20 mouse cellular contexts compared by ENCODE assay signal in the genomic region with DNA sequence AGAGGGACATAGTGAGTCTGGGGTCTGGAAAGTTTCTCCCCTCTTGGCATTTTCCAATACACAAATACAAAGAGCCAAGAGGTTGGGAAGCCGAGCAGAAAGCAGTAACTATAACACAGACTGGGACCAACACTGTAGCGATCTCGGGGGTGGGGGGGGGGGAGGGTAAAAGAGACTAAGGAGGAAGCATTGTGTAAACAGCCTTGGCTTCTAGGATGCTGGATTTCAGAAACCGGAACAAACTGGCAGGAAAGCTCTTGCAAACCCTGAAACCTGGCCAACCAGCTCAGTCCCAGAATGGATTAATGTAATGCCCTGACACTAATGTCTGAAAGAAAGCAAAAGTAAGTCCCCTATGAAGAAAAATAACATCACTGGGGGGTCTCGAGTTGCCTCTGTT. TPM values are rescaled to one million over a fixed set of nuclear protein-coding genes. Genes with fewer than 3 reads are reported as not detected.
A peak's percentile ranks its signal among the peaks of the same experiment; 100 is the strongest.
DNase-seq lines count a peak whose midpoint lies in the region; ATAC-seq and TF ChIP-seq lines count a peak whose summit lies in the region.
"Had no signal": no experiment of that assay in that cellular context is flagged by ENCODE, and none has a peak within 500 bp of the region (broad histone marks: within the 10 kb centered on the region; RNA-seq: fewer than 3 reads in every experiment).

No protein-coding gene starts in this region.

- TF ChIP-seq POLR2A in lung, adult 2 months (IDR thresholded peaks at IDR 0.05; ENCODE audit: borderline replicate concordance, extremely low read depth, low read depth, low read length): no peak

- ATAC-seq in embryonic facial prominence, embryonic 13.5 days (ENCODE audit: insufficient number of reproducible peaks, insufficient read depth, low FRiP score, low TSS enrichment, low read depth): 0 out of 2 replicates have a peak, but pooled peaks have one; percentile 52
- ATAC-seq: activated CD4-positive, CD25-positive, alpha-beta regulatory T cell, adult 4 months; intestine, postnatal 0 days had no signal

- TF ChIP-seq CTCF in lung, adult 2 months (IDR thresholded peaks at IDR 0.05; ENCODE audit: insufficient read depth, low read length): no peak

- DNase-seq in embryonic facial prominence, embryonic 10.5 days (ENCODE audit: low spot score): no peak
- DNase-seq in lung, adult 18-20 months: peak; percentile 12 to 29
- DNase-seq in lung, adult 2 months: no peak
- DNase-seq in kidney, postnatal 36 days: peak; percentile 30 to 39
- DNase-seq in lung, postnatal 36 days: peak; percentile 60
- DNase-seq in spleen, postnatal 36 days (ENCODE audit: low spot score in 2 of 2): no peak
- DNase-seq in spleen, adult 12 weeks (ENCODE audit: low spot score): no peak
- DNase-seq: cerebellum, adult 2 months; gastrocnemius, postnatal 25 days; right cerebral cortex, postnatal 25 days; thymus, postnatal 36 days had no signal

- H3K4me1 ChIP-seq in embryonic facial prominence, embryonic 13.5 days: no peaks in the 10 kb centered on the region
- no peaks in the 10 kb centered on the region for H3K4me1 ChIP-seq in embryonic facial prominence, embryonic 10.5 days
- no peaks in the 10 kb centered on the region for H3K4me1 ChIP-seq in lung, adult 2 months (ENCODE audit: control insufficient read depth, insufficient read depth, low read length)
- H3K4me1 ChIP-seq: embryonic facial prominence, embryonic 15.5 days; forebrain, embryonic 10.5 days; hindbrain, embryonic 12.5 days; limb, embryonic 15.5 days; neural tube, embryonic 15.5 days had no signal

- no peaks in the 10 kb centered on the region for H3K9me3 ChIP-seq in embryonic facial prominence, embryonic 13.5 days
- H3K9me3 ChIP-seq in embryonic facial prominence, embryonic 10.5 days: no peaks in the 10 kb centered on the region
- H3K9me3 ChIP-seq: embryonic facial prominence, embryonic 15.5 days; forebrain, embryonic 10.5 days; hindbrain, embryonic 12.5 days; limb, embryonic 15.5 days; neural tube, embryonic 15.5 days had no signal

- no peaks in the 10 kb centered on the region for H3K27me3 ChIP-seq in embryonic facial prominence, embryonic 13.5 days
- H3K27me3 ChIP-seq in embryonic facial prominence, embryonic 10.5 days (replicated peaks; ENCODE audit: low read depth, poor library complexity, severe bottlenecking): no peaks in the 10 kb centered on the region
- H3K27me3 ChIP-seq: embryonic facial prominence, embryonic 15.5 days; hindbrain, embryonic 12.5 days; limb, embryonic 15.5 days; neural tube, embryonic 15.5 days had no signal

- no peak overlapping the region for H3K4me3 ChIP-seq in embryonic facial prominence, embryonic 13.5 days
- no peak overlapping the region for H3K4me3 ChIP-seq in embryonic facial prominence, embryonic 10.5 days
- no peak overlapping the region for H3K4me3 ChIP-seq in lung, adult 2 months (replicated peaks; ENCODE audit: extremely low read depth, low read depth, low read length)
- H3K4me3 ChIP-seq: embryonic facial prominence, embryonic 15.5 days; forebrain, embryonic 10.5 days; hindbrain, embryonic 12.5 days; limb, embryonic 15.5 days; neural tube, embryonic 15.5 days had no signal

- H3K27ac ChIP-seq in embryonic facial prominence, embryonic 13.5 days: no peak overlapping the region
- no peak overlapping the region for H3K27ac ChIP-seq in embryonic facial prominence, embryonic 10.5 days (replicated peaks)
- H3K27ac ChIP-seq: embryonic facial prominence, embryonic 15.5 days; forebrain, embryonic 10.5 days; hindbrain, embryonic 12.5 days; limb, embryonic 15.5 days; neural tube, embryonic 15.5 days had no signal

- no peak overlapping the region for H3K4me2 ChIP-seq in embryonic facial prominence, embryonic 13.5 days
- H3K4me2 ChIP-seq: embryonic facial prominence, embryonic 15.5 days; hindbrain, embryonic 12.5 days; limb, embryonic 15.5 days; midbrain, embryonic 11.5 days; neural tube, embryonic 15.5 days had no signal

- 57% methylated on average over 5 of the region's 5 CpGs for WGBS in embryonic facial prominence, embryonic 13.5 days
- WGBS in embryonic facial prominence, embryonic 10.5 days: 74% methylated on average over 5 of the region's 5 CpGs
- WGBS in lung, adult 2 months: 31% methylated on average over 5 of the region's 5 CpGs

- H3K9ac ChIP-seq in embryonic facial prominence, embryonic 13.5 days: no peak overlapping the region
- H3K9ac ChIP-seq: embryonic facial prominence, embryonic 15.5 days; hindbrain, embryonic 12.5 days; limb, embryonic 15.5 days; neural tube, embryonic 15.5 days had no signal

- no peaks in the 10 kb centered on the region for H3K36me3 ChIP-seq in embryonic facial prominence, embryonic 13.5 days
- no peaks in the 10 kb centered on the region for H3K36me3 ChIP-seq in embryonic facial prominence, embryonic 10.5 days (replicated peaks)
- H3K36me3 ChIP-seq: embryonic facial prominence, embryonic 15.5 days; forebrain, embryonic 10.5 days; hindbrain, embryonic 12.5 days; limb, embryonic 15.5 days; neural tube, embryonic 15.5 days had no signal

RNA-seq across cellular contexts. Expression of gene Rasgrf2, which starts 11.8 kb away (rescaled TPM):
- polyA plus RNA-seq in embryonic facial prominence, embryonic 13.5 days (2015; fragmentation: Nextera tagmentation; extraction: Ambion mirVana): 0.15 and 0.32 TPM in 2 replicates
- polyA plus RNA-seq in embryonic facial prominence, embryonic 10.5 days (2016; fragmentation: Nextera tagmentation; extraction: Ambion mirVana): 0.04 TPM in 1 of 2 replicates, not detected in the other
- 17.3 and 20.8 TPM in 2 replicates for polyA plus RNA-seq in lung, adult 2 months (2012; rRNA removed)
- polyA plus RNA-seq: forebrain, embryonic 10.5 days; midbrain, embryonic 11.5 days had no signal

Comparison
In these comparisons a context has a peak if more than half of its experiments do, and no peak if none do; other contexts are left out.
1. DNase-seq: peak in lung, adult 18-20 months (2 of 2), kidney, postnatal 36 days (2 of 2) and lung, postnatal 36 days (single experiment); none in embryonic facial prominence, embryonic 10.5 days (single experiment), lung, adult 2 months (single experiment), spleen, postnatal 36 days (0 of 2) and spleen, adult 12 weeks (single experiment).
2. RNA of gene Rasgrf2, which starts 11.8 kb away (polyA plus RNA-seq): 17.3 to 20.8 TPM in lung, adult 2 months; 0.15 to 0.32 TPM in embryonic facial prominence, embryonic 13.5 days and 0.04 TPM in embryonic facial prominence, embryonic 10.5 days; every median in the first group is over 10 times any median in the second.